Mouse (Mus musculus): ENCODE measurements around the gene Ntpcr. TPM values are rescaled to one million over a fixed set of nuclear protein-coding genes. Genes with fewer than 3 reads are reported as not detected.

Gene Ntpcr
- polyA plus RNA-seq, 1 experiment from 2014 or later, result 18.4 TPM

DNA sequence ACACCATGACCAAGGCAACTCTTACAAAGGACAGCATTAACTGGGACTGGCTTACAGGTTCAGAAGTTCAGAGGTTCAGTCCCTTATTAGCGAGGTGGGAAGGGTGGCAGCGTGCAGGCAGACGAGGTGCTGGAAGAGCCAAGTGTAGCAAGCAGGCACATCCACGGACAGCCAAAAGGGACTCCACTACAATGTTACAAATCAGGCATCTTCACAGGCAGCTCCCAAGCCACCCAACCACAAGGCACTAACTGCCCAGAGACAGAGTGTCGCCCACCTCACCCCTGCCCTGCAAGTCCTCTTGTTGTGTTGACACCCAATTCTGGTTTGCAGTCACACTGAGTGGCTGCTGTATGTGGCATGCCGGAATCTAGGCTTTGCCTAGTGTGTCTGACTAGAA is 25.3 kb upstream of the Ntpcr start:
- peaks cover 7% of the 10 kb centered on the region; the same call in 1 of the 2 replicates for H3K4me1 ChIP-seq
- H3K4me3 ChIP-seq, result no peak overlapping the region
- H3K27ac ChIP-seq (replicated peaks), result no peak overlapping the region
- DNase-seq (ENCODE audit: low spot score), result no peak
- H3K9me3 ChIP-seq (replicated peaks), result no peaks in the 10 kb centered on the region
- 92% methylated on average over 6 of the region's 6 CpGs for WGBS
- no peaks in the 10 kb centered on the region for H3K36me3 ChIP-seq
- no peaks in the 10 kb centered on the region for H3K27me3 ChIP-seq (ENCODE audit: low read depth, poor library complexity, severe bottlenecking)

DNA sequence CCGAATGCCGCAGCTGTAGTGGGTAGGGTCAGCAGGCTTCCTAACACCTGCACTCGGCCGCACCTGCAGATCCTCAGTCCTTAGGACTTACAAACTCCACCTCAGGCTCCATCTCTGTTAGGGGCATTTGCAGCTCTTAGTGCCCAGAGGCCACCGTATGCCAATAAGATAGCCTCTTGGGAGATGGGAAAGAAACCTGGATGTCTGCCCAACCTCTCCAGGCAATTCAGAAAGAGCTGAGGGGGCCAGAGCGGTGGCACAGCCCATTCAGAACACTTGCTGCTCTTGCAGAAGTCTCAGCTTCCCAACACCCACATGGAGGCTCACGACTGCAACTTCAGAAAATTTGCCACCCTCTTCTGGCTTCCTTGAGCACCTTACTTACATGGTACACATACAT is 23.9 kb upstream of the Ntpcr start:
- H3K36me3 ChIP-seq, result no peaks in the 10 kb centered on the region
- H3K27me3 ChIP-seq (ENCODE audit: low read depth, poor library complexity, severe bottlenecking), result no peaks in the 10 kb centered on the region
- H3K27ac ChIP-seq (replicated peaks), result no peak overlapping the region
- DNase-seq (ENCODE audit: low spot score), result no peak
- WGBS, result 90% methylated on average over 7 of the region's 7 CpGs
- no peaks in the 10 kb centered on the region for H3K9me3 ChIP-seq (replicated peaks)
- H3K4me3 ChIP-seq, result no peak overlapping the region
- H3K4me1 ChIP-seq, result no peaks in the 10 kb centered on the region

DNA sequence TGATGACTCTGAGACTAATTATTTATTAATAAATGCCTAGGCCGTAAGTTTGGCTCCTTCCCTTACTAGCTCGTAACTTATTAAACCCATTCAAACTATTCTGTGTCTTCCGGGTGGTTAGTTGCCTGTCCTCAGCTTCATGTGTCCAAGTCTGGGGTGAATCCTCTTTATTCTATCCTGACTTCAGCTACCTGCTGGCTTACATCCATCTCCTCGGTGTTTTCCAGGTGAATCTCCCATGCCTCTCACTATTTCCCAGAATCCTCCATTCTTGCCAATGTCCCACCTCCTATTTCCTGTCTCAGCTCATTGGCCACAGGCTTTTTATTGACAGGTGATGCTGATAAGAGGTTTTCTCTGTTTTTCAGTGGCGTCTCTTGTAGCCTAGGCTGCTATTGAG is 20.6 kb upstream of the Ntpcr start:
- DNase-seq (ENCODE audit: low spot score), result no peak
- no peaks in the 10 kb centered on the region for H3K9me3 ChIP-seq (replicated peaks)
- H3K36me3 ChIP-seq, result no peaks in the 10 kb centered on the region
- H3K27me3 ChIP-seq (ENCODE audit: low read depth, poor library complexity, severe bottlenecking), result no peaks in the 10 kb centered on the region
- no peak overlapping the region for H3K4me3 ChIP-seq
- no peaks in the 10 kb centered on the region for H3K4me1 ChIP-seq
- WGBS, result 90% methylated on average over 5 of the region's 5 CpGs
- no peak overlapping the region for H3K27ac ChIP-seq (replicated peaks)

DNA sequence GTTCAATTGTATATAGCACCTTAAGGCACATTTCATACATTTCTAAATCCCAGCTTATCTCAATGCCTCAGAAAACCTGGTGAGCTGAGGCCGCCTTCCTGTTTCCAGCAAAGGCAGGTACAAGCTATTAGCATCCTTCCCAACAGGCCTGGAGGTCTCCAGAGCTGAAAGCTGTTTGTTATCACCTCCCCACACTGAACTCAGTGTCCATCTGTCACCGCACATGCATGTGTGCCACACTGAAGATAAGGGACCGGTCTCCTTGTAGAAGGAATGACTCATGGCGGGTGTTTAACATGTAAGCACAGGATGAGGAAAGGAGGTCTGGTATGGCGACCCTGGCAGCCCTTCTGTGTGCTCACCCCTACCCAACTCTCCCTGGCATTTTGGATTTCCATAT is 18.2 kb upstream of the Ntpcr start:
- Histone ChIP-seq H3K27ac (replicated peaks) (no peak overlapping the region), H3K4me3 (no peak overlapping the region), H3K36me3 (no peaks in the 10 kb centered on the region), H3K27me3 (ENCODE audit: low read depth, poor library complexity, severe bottlenecking) (no peaks in the 10 kb centered on the region), H3K9me3 (replicated peaks) (no peaks in the 10 kb centered on the region), H3K4me1 (peaks cover 5% of the 10 kb centered on the region)
- WGBS, result 89% methylated on average over 5 of the region's 5 CpGs
- DNase-seq (ENCODE audit: low spot score), result no peak

DNA sequence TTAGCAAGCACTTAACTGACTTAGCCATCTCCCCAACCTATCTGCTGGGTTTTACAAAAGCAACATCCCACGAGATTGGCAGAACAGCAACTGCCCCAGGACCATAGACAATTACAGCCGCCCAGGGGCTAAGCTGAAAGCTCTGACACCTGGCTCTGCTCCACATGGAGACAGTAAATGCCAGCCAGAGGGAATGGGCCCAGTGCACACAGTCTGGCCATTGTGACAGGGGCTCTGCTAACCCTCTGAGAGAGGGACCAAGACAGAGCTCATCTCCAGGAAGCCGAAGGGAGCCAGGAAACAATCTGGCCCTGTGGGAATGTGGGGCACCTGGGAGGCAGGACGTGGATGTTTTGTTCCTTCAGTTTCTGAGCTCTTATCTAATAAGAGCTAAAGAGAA is 13.6 kb upstream of the Ntpcr start:
- peak overlapping the region; percentile 46; the same call in 1 of the 2 replicates for H3K27ac ChIP-seq (replicated peaks)

DNA sequence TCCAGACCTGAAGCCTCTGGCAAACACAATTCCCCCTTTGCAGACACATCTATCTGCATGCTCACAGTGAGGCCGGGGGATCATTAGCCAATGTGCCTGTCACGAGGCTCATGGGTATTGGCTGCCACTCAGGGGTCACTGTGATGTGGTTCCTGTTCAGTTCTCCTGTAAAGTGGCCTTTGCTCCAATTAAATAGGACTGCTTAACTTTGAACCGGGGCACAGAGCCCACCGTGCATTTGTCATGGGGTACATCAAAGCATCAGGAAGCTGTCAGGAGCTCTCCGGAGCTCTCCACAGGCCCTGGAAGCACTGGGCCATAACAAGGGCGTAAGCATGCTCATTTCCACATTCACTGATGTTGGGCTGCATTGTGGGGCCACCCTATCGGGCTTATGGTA is 13.2 kb upstream of the Ntpcr start:
- DNase-seq (ENCODE audit: low spot score), result no peak
- peak overlapping the region; percentile 46; the same call in 1 of the 2 replicates for H3K27ac ChIP-seq (replicated peaks)
- no peaks in the 10 kb centered on the region for H3K36me3 ChIP-seq
- H3K27me3 ChIP-seq (ENCODE audit: low read depth, poor library complexity, severe bottlenecking), result no peaks in the 10 kb centered on the region
- WGBS, result 38% methylated on average over 7 of the region's 7 CpGs
- no peaks in the 10 kb centered on the region for H3K9me3 ChIP-seq (replicated peaks)
- peaks cover 16% of the 10 kb centered on the region for H3K4me1 ChIP-seq
- no peak overlapping the region for H3K4me3 ChIP-seq

More for the DNA sequence above, 13.6 kb upstream of the Ntpcr start:
- no peaks in the 10 kb centered on the region for H3K36me3 ChIP-seq
- no peak overlapping the region for H3K4me3 ChIP-seq
- 47% methylated on average over 4 of the region's 4 CpGs for WGBS
- no peak for DNase-seq (ENCODE audit: low spot score)
- no peaks in the 10 kb centered on the region for H3K27me3 ChIP-seq (ENCODE audit: low read depth, poor library complexity, severe bottlenecking)
- no peaks in the 10 kb centered on the region for H3K9me3 ChIP-seq (replicated peaks)
- peaks cover 16% of the 10 kb centered on the region for H3K4me1 ChIP-seq

DNA sequence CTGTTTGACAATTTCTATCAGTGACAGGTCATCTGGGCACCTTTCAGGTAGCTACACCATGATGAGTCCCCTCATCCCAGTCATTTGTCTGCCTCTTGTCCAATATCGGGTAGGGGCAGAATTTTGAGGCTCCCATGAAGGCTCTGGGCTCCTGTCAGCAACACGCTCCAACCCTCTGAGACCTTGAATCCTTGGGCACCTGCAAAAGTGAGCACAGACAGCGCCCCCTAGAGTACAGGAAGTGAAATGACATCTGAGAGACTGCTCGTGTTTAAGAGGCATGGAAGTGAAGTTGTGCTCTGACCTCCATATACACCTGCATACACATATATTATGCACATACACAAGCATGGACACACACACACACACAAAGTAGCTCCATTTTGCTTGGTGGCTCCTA is 10.8 kb upstream of the Ntpcr start:
- Histone ChIP-seq H3K27ac (replicated peaks) (no peak overlapping the region), H3K36me3 (no peaks in the 10 kb centered on the region), H3K27me3 (ENCODE audit: low read depth, poor library complexity, severe bottlenecking) (no peaks in the 10 kb centered on the region), H3K9me3 (replicated peaks) (no peaks in the 10 kb centered on the region), H3K4me3 (no peak overlapping the region), H3K4me1 (peaks cover 16% of the 10 kb centered on the region)
- no peak for DNase-seq (ENCODE audit: low spot score)
- WGBS, result 64% methylated on average over 4 of the region's 4 CpGs

DNA sequence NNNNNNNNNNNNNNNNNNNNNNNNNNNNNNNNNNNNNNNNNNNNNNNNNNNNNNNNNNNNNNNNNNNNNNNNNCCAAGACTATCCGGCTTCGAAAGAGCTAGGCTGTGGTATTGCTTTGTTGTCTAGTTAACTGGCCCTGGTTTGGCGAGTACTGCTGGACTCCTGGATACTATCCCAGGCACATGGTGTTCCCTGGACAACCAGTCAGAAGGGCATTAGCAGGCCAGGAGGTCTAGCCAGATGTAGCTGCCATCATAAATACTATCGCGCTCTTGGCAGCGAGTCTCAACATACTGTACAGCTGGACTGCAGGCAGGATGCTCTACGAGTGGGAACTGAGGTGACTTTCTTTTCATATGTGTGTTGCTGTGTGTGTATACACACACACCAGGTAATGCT is 7.1 kb upstream of the Ntpcr start:
- H3K36me3 ChIP-seq, result no peaks in the 10 kb centered on the region
- DNase-seq (ENCODE audit: low spot score), result no peak
- H3K9me3 ChIP-seq (replicated peaks), result no peaks in the 10 kb centered on the region
- 96% methylated on average over 7 of the region's 7 CpGs for WGBS
- no peaks in the 10 kb centered on the region for H3K27me3 ChIP-seq (ENCODE audit: low read depth, poor library complexity, severe bottlenecking)
- H3K27ac ChIP-seq (replicated peaks), result no peak overlapping the region
- no peak overlapping the region for H3K4me3 ChIP-seq
- peaks cover 5% of the 10 kb centered on the region; the same call in 1 of the 2 replicates for H3K4me1 ChIP-seq

DNA sequence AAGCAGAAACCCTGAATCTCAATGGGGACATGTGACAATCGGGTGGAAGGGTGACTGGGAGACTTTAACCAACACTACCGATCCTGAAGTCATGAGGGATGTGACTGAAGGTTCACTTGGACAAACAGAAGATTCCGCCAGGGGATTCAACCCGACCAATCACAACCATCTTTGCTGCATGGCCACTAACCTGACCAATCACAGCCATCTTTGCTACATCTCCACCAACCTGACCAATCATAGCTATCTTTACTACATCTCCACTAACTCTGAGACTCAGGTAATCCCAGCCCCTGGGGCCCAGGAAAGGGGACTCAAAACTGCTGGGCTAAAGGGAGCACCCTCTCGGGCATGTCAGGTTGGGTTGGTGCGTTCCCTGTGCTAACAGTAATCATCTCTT is 6.3 kb upstream of the Ntpcr start:
- DNase-seq (ENCODE audit: low spot score), result no peak
- WGBS, result 92% methylated on average over 6 of the region's 6 CpGs

DNA sequence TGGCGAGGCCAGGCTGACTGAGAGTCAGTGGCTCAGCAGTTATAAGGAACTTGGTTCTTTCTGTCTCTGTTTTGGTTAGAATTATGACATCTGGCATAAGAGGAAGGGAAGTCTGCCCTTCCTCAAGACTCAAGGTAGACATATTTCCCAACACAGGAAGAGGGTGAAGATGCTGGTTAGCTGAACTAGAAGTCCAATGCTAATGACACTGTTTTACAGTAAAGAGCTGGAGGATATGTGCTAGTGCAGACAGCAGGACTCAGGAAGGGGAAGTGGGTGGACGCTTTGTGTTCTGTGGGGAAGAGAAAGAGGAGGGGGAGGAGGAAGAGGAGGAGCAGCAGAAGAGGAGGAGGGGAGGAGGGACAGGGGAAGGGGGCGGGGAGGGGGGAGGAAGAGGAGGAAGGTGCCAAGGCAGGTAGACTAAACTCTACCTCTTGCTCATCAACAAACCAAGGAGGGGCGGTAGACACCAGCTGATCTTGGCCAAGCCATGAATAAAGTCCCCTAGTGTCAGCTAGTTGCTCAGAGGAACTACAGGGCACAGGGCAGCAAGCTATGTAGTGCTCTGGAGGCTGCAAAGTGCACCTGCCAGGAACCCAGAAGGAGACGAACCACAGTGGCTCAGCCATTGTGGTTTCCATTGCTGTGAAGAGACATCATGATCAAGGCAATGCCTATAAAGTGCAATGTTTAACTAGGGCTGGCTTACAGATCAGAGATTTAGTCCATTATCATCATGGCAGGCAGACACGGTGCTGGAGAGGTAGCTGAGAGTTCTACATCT is 4.5 kb upstream of the Ntpcr start:
- no peaks in the 10 kb centered on the region for H3K36me3 ChIP-seq
- no peak for DNase-seq (ENCODE audit: low spot score)
- no peaks in the 10 kb centered on the region for H3K9me3 ChIP-seq (replicated peaks)
- no peak overlapping the region for H3K27ac ChIP-seq (replicated peaks)
- peaks cover 8% of the 10 kb centered on the region; the same call in 1 of the 2 replicates for H3K4me1 ChIP-seq
- no peak overlapping the region for H3K4me3 ChIP-seq
- 88% methylated on average over 6 of the region's 6 CpGs for WGBS
- H3K27me3 ChIP-seq (ENCODE audit: low read depth, poor library complexity, severe bottlenecking), result no peaks in the 10 kb centered on the region

More for the DNA sequence above, 6.3 kb upstream of the Ntpcr start:
- no peaks in the 10 kb centered on the region for H3K36me3 ChIP-seq
- no peak overlapping the region for H3K27ac ChIP-seq (replicated peaks)
- no peaks in the 10 kb centered on the region for H3K27me3 ChIP-seq (ENCODE audit: low read depth, poor library complexity, severe bottlenecking)
- H3K4me3 ChIP-seq, result no peak overlapping the region
- H3K9me3 ChIP-seq (replicated peaks), result no peaks in the 10 kb centered on the region
- peaks cover 8% of the 10 kb centered on the region; the same call in 1 of the 2 replicates for H3K4me1 ChIP-seq

DNA sequence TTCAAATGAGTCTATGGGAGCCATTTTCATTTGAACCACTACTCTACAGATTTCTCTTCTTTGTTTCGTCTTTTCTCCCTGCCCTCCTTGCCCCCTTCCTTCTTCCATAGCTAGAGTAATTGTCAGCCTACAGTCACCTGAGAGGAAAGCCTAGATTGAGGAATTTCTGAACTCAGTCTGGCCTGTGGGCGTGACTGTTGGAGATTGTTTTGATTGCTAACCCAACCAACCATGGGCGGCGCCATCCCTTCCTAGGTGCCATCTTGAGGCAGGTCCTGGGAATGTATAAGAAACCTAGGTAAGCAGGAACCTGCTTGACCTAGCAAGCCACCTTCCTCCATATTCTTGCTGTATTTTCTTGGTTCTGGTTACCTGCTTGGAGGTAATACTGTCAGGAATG is 3.6 kb upstream of the Ntpcr start:
- no peaks in the 10 kb centered on the region for H3K36me3 ChIP-seq
- H3K27ac ChIP-seq (replicated peaks), result no peak overlapping the region
- H3K27me3 ChIP-seq (ENCODE audit: low read depth, poor library complexity, severe bottlenecking), result no peaks in the 10 kb centered on the region
- no peak overlapping the region for H3K4me3 ChIP-seq
- no peaks in the 10 kb centered on the region for H3K9me3 ChIP-seq (replicated peaks)
- H3K4me1 ChIP-seq, result peaks cover 8% of the 10 kb centered on the region; the same call in 1 of the 2 replicates
- WGBS, result 95% methylated on average over 4 of the region's 4 CpGs
- DNase-seq (ENCODE audit: low spot score), result no peak

DNA sequence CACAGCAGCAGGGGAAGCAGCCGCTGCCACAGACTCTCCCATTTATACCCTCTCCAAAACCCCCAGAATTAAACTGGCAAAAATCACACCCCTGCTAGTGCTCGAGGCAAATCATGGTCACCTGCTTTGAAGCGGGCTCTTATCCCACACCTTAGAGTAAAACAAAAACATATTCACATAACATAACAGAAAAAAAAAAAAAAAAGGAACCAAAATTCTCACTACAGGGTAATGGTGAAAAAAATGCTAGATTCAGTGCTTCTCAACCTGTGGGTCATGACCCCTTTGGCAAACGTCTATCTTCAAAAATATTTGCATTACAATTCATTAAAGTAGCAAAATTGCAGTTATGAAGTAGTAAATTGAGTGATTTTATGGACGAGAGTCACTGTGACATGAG is 2.8 kb upstream of the Ntpcr start:
- peaks cover 8% of the 10 kb centered on the region; the same call in 1 of the 2 replicates for H3K4me1 ChIP-seq
- no peaks in the 10 kb centered on the region for H3K36me3 ChIP-seq
- no peak for DNase-seq (ENCODE audit: low spot score)
- H3K27ac ChIP-seq (replicated peaks), result no peak overlapping the region
- no peaks in the 10 kb centered on the region for H3K27me3 ChIP-seq (ENCODE audit: low read depth, poor library complexity, severe bottlenecking)
- H3K9me3 ChIP-seq (replicated peaks), result no peaks in the 10 kb centered on the region
- H3K4me3 ChIP-seq, result no peak overlapping the region
- WGBS, result 78% methylated on average over 5 of the region's 5 CpGs

DNA sequence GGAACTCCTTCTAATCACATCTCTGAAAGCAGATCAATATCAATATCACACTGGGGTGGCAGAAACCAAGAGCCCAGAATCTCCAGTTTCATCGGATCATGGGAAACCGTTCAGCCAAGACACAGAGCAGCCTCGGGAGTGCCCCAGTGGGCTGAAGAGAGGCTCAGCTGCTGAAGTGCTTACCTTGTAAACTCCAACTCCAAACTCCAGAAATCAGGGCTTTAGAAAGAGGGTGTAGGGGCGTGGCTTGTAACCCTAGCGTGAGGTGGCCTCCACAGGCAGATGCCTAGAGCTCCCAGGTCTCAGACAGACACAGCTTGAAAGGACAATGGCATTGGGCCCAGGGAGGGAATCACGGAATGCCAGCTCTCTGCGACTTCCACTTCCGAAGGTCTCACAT is 2.0 kb upstream of the Ntpcr start:
- Histone ChIP-seq H3K27ac (replicated peaks) (no peak overlapping the region), H3K9me3 (replicated peaks) (no peaks in the 10 kb centered on the region), H3K4me3 (no peak overlapping the region), H3K27me3 (ENCODE audit: low read depth, poor library complexity, severe bottlenecking) (no peaks in the 10 kb centered on the region; the same call in 1 of the 2 replicates), H3K36me3 (no peaks in the 10 kb centered on the region), H3K4me1 (peaks cover 8% of the 10 kb centered on the region; the same call in 1 of the 2 replicates)
- DNase-seq (ENCODE audit: low spot score), result no peak
- 55% methylated on average over 8 of the region's 8 CpGs for WGBS

All from midbrain, embryonic 10.5 days (tissue).